Mouse (Mus musculus): Measurements from ENCODE around the gene Uts2. TPM values are rescaled to one million over a fixed set of nuclear protein-coding genes. Genes with fewer than 3 reads are reported as not detected.

The Uts2 gene
- polyA plus RNA-seq, 1 experiment from 2014 or later = not detected

DNA sequence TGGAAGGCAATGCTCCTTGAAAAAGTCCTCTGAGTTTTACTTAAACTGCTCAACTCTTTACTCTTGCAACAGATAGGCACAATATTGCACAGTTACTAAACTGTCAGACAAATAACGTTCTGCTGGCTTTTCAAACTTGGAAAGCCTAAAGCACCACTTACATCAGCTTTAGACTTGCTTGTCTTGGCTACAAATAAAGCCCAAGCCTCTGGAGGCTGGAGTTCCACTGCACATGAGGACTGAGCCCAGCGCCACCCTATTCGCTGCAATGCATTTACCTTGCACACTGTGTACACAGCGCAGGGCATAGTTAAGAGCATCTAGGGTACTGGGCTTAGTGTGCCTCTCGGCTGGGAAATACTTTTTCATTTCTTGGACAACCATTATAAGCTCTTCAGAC, 46.4 kb downstream of the Uts2 start:
- Histone ChIP-seq H3K9ac (no peak overlapping the region), H3K4me2 (peak overlapping the region; percentile 98), H3K4me3 (ENCODE audit: low read depth, low read length) (peak overlapping the region; percentile 56), H3K27ac (ENCODE audit: low read depth) (no peak overlapping the region), H3K36me3 (ENCODE audit: insufficient read depth) (peaks cover 10% of the 10 kb centered on the region), H3K27me3 (ENCODE audit: insufficient read depth, low read length) (0 out of 2 replicates have a peak, but pooled peaks cover 4% of the 10 kb centered on the region), H3K9me3 (ENCODE audit: low read depth, low read length) (no peaks in the 10 kb centered on the region), H3K4me1 (ENCODE audit: insufficient read depth) (0 out of 2 replicates have a peak, but pooled peaks cover 5% of the 10 kb centered on the region)
- DNase-seq (peak; percentile 49), ATAC-seq (ENCODE audit: insufficient read depth) (no peak)
- 43% methylated on average over 5 of the region's 5 CpGs for WGBS
- no peak for TF ChIP-seq CTCF (IDR thresholded peaks at IDR 0.05; ENCODE audit: low read depth)

DNA sequence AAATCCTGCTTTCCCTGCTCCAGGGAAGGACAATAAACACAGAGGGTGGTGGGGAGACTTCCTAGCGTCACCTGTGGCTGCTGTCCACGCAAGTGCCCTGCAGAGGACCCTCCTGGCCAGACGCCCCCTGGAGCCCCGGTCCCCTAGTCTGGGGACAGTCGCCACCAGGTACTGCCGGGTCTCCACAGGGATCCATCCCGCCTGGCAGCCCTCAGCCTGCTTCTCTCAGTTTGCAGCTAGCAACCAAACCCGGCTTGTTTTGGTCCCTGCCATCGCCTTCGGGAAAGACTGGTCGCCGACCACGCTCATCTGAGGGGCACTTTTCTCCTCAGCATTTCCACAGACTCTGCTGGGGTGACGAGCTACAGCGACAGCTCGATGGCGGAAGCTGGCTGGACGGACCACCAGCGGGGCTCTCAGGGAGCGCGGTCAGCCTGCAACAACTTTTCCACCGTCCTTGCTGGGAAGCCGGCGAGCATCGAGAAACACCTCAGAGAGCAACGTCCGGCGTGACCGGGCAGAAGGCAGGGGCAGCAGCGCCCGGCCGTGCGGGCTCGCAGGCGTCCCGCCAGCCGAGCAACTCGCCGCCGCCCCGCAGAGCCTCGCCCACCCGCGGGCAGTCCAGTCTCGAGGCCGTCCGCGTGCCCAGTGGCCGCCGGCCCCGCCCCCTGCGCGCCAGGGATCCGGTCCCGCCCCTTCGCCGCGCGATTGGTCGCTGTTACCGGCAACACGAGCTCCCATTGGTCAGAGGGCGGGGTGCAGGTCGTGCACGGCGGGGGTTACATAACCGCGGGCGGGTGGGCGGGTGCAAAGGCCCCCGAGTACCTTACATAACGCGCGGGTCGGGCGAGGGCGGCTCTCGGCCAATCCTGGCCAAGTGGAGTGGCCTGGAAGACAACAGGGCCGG, 47.4 kb downstream of the Uts2 start, which contains the start of gene Per3:
Per3 (minus strand) TSS at position 629 of the 907 bp plus-strand sequence.
- H3K4me2 ChIP-seq = peak within 1 kb of the TSS; percentile 98
- peaks cover 17% of the 10 kb centered on the region for H3K36me3 ChIP-seq (ENCODE audit: insufficient read depth)
- H3K27ac ChIP-seq (ENCODE audit: low read depth) = peak within 1 kb of the TSS; percentile 59
- H3K9me3 ChIP-seq (ENCODE audit: low read depth, low read length) = no peaks in the 10 kb centered on the region
- peak within 1 kb of the TSS; percentile 56 for H3K4me3 ChIP-seq (ENCODE audit: low read depth, low read length)
- DNase-seq (peak; percentile 97), ATAC-seq (ENCODE audit: insufficient read depth) (peak; percentile 98)
- 0 out of 2 replicates have a peak, but pooled peaks cover 5% of the 10 kb centered on the region for H3K4me1 ChIP-seq (ENCODE audit: insufficient read depth)
- no peak for TF ChIP-seq CTCF (IDR thresholded peaks at IDR 0.05; ENCODE audit: low read depth)
- 0 out of 2 replicates have a peak, but pooled peaks cover 4% of the 10 kb centered on the region for H3K27me3 ChIP-seq (ENCODE audit: insufficient read depth, low read length)
- under 1% methylated on average over 79 of the region's 79 CpGs for WGBS
- peak within 1 kb of the TSS; percentile 67 for H3K9ac ChIP-seq

- 4% methylated on average over 21 of the region's 21 CpGs for WGBS
- ATAC-seq (ENCODE audit: insufficient read depth) = no peak
- Histone ChIP-seq H3K4me2 (peak overlapping the region; percentile 98), H3K9me3 (ENCODE audit: low read depth, low read length) (no peaks in the 10 kb centered on the region), H3K27ac (ENCODE audit: low read depth) (no peak overlapping the region), H3K9ac (peak overlapping the region; percentile 44), H3K4me3 (ENCODE audit: low read depth, low read length) (peak overlapping the region; percentile 56), H3K4me1 (ENCODE audit: insufficient read depth) (0 out of 2 replicates have a peak, but pooled peaks cover 5% of the 10 kb centered on the region), H3K27me3 (ENCODE audit: insufficient read depth, low read length) (0 out of 2 replicates have a peak, but pooled peaks cover 4% of the 10 kb centered on the region), H3K36me3 (ENCODE audit: insufficient read depth) (peaks cover 25% of the 10 kb centered on the region)
- no peak for TF ChIP-seq CTCF (IDR thresholded peaks at IDR 0.05; ENCODE audit: low read depth)
- DNase-seq = no peak
Observed at GRCm38 (mm10) chr4:151044944-151045570, 48.2 kb downstream of the Uts2 start.

DNA sequence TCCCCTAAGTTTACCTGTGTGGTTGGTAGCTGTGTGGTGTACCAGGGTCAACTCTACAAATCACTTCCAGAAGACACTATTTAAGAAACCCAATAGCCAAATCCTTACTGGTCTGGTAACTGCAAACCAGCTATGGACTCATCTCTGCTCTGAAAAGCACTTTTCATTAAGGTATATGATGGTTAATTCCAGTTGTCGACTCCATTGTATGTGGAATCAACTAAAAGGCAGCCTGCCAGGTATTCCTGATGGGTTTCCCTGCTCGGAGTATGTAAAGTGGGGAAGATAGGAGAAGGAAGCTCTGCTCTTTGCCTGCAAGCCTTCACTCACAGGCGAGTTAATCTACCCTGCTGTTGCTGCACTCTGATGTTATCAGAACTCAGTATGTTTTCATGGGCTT, 49.6 kb downstream of the Uts2 start:
- 83% methylated on average over 3 of the region's 3 CpGs for WGBS
- DNase-seq (no peak), ATAC-seq (ENCODE audit: insufficient read depth) (no peak)
- no peak for TF ChIP-seq CTCF (IDR thresholded peaks at IDR 0.05; ENCODE audit: low read depth)
- Histone ChIP-seq H3K4me2 (no peak overlapping the region), H3K27ac (ENCODE audit: low read depth) (no peak overlapping the region), H3K9me3 (ENCODE audit: low read depth, low read length) (no peaks in the 10 kb centered on the region), H3K9ac (no peak overlapping the region), H3K27me3 (ENCODE audit: insufficient read depth, low read length) (0 out of 2 replicates have a peak, but pooled peaks cover 4% of the 10 kb centered on the region), H3K4me1 (ENCODE audit: insufficient read depth) (0 out of 2 replicates have a peak, but pooled peaks cover 5% of the 10 kb centered on the region), H3K4me3 (ENCODE audit: low read depth, low read length) (no peak overlapping the region), H3K36me3 (ENCODE audit: insufficient read depth) (peaks cover 39% of the 10 kb centered on the region)

DNA sequence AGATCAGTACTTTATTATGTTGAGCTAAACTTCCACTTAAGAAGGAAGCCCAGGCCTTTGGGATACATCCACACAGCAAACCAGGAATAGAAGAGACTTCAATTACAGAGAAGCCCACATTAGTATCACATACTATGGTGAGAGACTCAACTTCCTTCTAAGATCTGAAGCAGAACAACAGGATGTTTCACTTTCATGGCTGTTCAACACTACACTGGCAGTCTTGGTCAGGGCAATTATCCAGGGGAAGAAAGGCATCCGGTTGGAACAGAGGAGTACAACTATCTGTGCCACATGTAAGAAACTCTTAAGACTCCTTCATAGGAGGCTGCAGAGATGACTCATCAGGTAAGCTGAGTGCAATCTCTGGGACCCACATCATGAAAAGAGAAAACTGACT, 54.3 kb downstream of the Uts2 start:
- Histone ChIP-seq H3K36me3 (ENCODE audit: insufficient read depth) (peaks cover 69% of the 10 kb centered on the region), H3K9me3 (ENCODE audit: low read depth, low read length) (no peaks in the 10 kb centered on the region), H3K4me2 (no peak overlapping the region), H3K4me3 (ENCODE audit: low read depth, low read length) (no peak overlapping the region), H3K27me3 (ENCODE audit: insufficient read depth, low read length) (no peaks in the 10 kb centered on the region), H3K4me1 (ENCODE audit: insufficient read depth) (no peaks in the 10 kb centered on the region), H3K27ac (ENCODE audit: low read depth) (no peak overlapping the region), H3K9ac (no peak overlapping the region)
- DNase-seq (no peak), ATAC-seq (ENCODE audit: insufficient read depth) (no peak)
- no peak for TF ChIP-seq CTCF (IDR thresholded peaks at IDR 0.05; ENCODE audit: low read depth)
- WGBS = 88% methylated on average over 1 of the region's 1 CpGs

Other genes starting within 250 kb of the Uts2 start
- gene Errfi1, start 143.2 kb upstream of the Uts2 start, polyA plus RNA-seq (2014; fragmentation: Nextera tagmentation; extraction: Ambion mirVana) = 41.5 and 48.3 TPM in 2 replicates
- gene Park7, start 82.7 kb upstream of the Uts2 start, polyA plus RNA-seq (2014; fragmentation: Nextera tagmentation; extraction: Ambion mirVana) = 477 and 500 TPM in 2 replicates
- gene Tnfrsf9, start 82.5 kb upstream of the Uts2 start, polyA plus RNA-seq (2014; fragmentation: Nextera tagmentation; extraction: Ambion mirVana) = 0.12 TPM in 1 of 2 replicates, not detected in the other
- gene Per3, start 47.6 kb downstream of the Uts2 start, polyA plus RNA-seq (2014; fragmentation: Nextera tagmentation; extraction: Ambion mirVana) = 8.0 and 8.9 TPM in 2 replicates
- gene Vamp3, start 60.9 kb downstream of the Uts2 start, polyA plus RNA-seq (2014; fragmentation: Nextera tagmentation; extraction: Ambion mirVana) = 93.4 and 98.6 TPM in 2 replicates
- gene Gm13090, start 92.5 kb downstream of the Uts2 start, polyA plus RNA-seq (2014; fragmentation: Nextera tagmentation; extraction: Ambion mirVana) = not detected in 2 replicates

All from lung, embryonic 14.5 days (tissue).